Mouse (Mus musculus) embryonic facial prominence, embryonic 15.5 days (tissue): ENCODE data around the gene Gtf2h2. TPM values are rescaled to one million over a fixed set of nuclear protein-coding genes. Genes with fewer than 3 reads are reported as not detected.
A peak's percentile ranks its signal among the peaks of the same experiment; 100 is the strongest.
"Not testable (repeated sequence)": the region's sequence is repeated elsewhere in the genome, so short reads cannot be mapped to it uniquely, and the experiment has no call there.

Experiments used
- ATAC-seq: fragments of 200-750 bp; cut with Nextera tagmentation; 2 replicates; pipeline ENCODE4 v1.8.0; 2017; ENCODE audit warnings: low read depth, moderate TSS enrichment; ENCODE audit not compliant: insufficient number of reproducible peaks, low FRiP score, low TSS enrichment
- H3K27ac ChIP-seq: fragments of 300-500 bp; sonication (generic); replicated peaks from 2 replicates; pipeline ENCODE4 v1.5.1; 2015; ENCODE audit warnings: mild to moderate bottlenecking, inconsistent platforms
- H3K27me3 ChIP-seq: fragments of 300-500 bp; sonication (generic); 2 replicates; pipeline ENCODE4 v1.6.1; 2015; ENCODE audit warnings: inconsistent platforms
- H3K36me3 ChIP-seq: fragments of 300-500 bp; sonication (generic); 2 replicates; pipeline ENCODE4 v1.6.1; 2015; ENCODE audit warnings: mild to moderate bottlenecking, inconsistent platforms
- H3K4me1 ChIP-seq: fragments of 300-500 bp; sonication (generic); 2 replicates; pipeline ENCODE4 v1.6.1; 2015; ENCODE audit warnings: inconsistent platforms
- H3K4me2 ChIP-seq: fragments of 300-500 bp; sonication (generic); replicated peaks from 2 replicates; pipeline ENCODE4 v1.6.1; 2015; ENCODE audit warnings: mild to moderate bottlenecking, inconsistent platforms
- H3K4me3 ChIP-seq: fragments of 300-500 bp; sonication (generic); replicated peaks from 2 replicates; pipeline ENCODE4 v1.5.1; 2015; ENCODE audit warnings: mild to moderate bottlenecking, inconsistent platforms
- H3K9ac ChIP-seq: fragments of 300-500 bp; sonication (generic); 2 replicates; pipeline ENCODE4 v1.6.1; 2015; ENCODE audit warnings: inconsistent platforms
- H3K9me3 ChIP-seq: fragments of 300-500 bp; sonication (generic); replicated peaks from 2 replicates; pipeline ENCODE4 v1.6.1; 2016; ENCODE audit warnings: inconsistent platforms
- WGBS: fragments of 180-500 bp; shearing (Covaris S2); methylation state at CpG from one replicate; pipeline ENCODE4 v1.1.7; 2015; 5-methylcytosine and 5-hydroxymethylcytosine counted together
- polyA plus RNA-seq: library from polyadenylated mRNA; unstranded; fragments of >200 nt; fragmentation: Nextera tagmentation; extraction: Ambion mirVana; gene quantifications from 2 replicates; pipeline ENCODE4 v1.2.1, GENCODE M21; 2015

The Gtf2h2 gene
- polyA plus RNA-seq, 1 experiment from 2014 or later = 63.3 TPM

- Histone ChIP-seq H3K9ac (no peak overlapping the region), H3K36me3 (no peaks in the 10 kb centered on the region), H3K4me2 (no peak overlapping the region), H3K27ac (peak overlapping the region; percentile 72), H3K27me3 (no peaks in the 10 kb centered on the region), H3K9me3 (no peaks in the 10 kb centered on the region), H3K4me1 (peaks cover 9% of the 10 kb centered on the region), H3K4me3 (no peak overlapping the region)
- ATAC-seq = peak; percentile 51; the same call in 1 of the 2 replicates
- 28% methylated on average over 12 of the region's 12 CpGs for WGBS
Observed at GRCm38 (mm10) chr13:100516213-100517105, 24.1 kb upstream of the Gtf2h2 start.

DNA sequence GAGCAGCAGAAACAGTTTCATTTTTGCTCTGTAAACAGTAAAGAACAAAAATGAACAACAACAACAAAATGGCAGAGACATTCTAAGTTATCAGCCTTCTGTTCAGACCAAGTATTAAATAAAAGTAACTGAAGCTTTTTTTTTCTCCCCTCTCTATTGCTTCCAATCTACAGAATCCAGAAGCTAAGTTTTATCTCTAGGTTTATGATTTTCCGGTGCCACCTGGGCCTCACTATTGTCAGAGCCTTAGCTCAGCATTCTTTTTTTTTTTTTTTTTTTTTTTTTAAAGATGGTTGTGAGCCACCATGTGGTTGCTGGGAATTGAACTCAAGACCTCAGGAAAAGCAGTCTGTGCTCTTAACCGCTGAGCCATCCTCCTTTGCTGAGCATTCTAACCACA, 20.4 kb upstream of the Gtf2h2 start:
- Histone ChIP-seq H3K4me2 (no peak overlapping the region), H3K4me1 (peaks cover 9% of the 10 kb centered on the region), H3K27ac (no peak overlapping the region), H3K9ac (no peak overlapping the region), H3K4me3 (no peak overlapping the region), H3K9me3 (no peaks in the 10 kb centered on the region), H3K36me3 (no peaks in the 10 kb centered on the region), H3K27me3 (no peaks in the 10 kb centered on the region)
- ATAC-seq = no peak
- 79% methylated on average over 2 of the region's 2 CpGs for WGBS

- no peak for ATAC-seq
- no peak overlapping the region for H3K27ac ChIP-seq
- H3K27me3 ChIP-seq = no peaks in the 10 kb centered on the region
- WGBS = 71% methylated on average over 4 of the region's 4 CpGs
- H3K9me3 ChIP-seq = no peaks in the 10 kb centered on the region
- no peak overlapping the region for H3K9ac ChIP-seq
- no peaks in the 10 kb centered on the region for H3K36me3 ChIP-seq
- H3K4me3 ChIP-seq = no peak overlapping the region
- no peak overlapping the region for H3K4me2 ChIP-seq
- H3K4me1 ChIP-seq = peaks cover 8% of the 10 kb centered on the region
Observed at GRCm38 (mm10) chr13:100511860-100512364, 19.5 kb upstream of the Gtf2h2 start.

- WGBS = 67% methylated on average over 7 of the region's 7 CpGs
- no peak overlapping the region for H3K27ac ChIP-seq
Observed at GRCm38 (mm10) chr13:100511146-100511859, 18.9 kb upstream of the Gtf2h2 start.

DNA sequence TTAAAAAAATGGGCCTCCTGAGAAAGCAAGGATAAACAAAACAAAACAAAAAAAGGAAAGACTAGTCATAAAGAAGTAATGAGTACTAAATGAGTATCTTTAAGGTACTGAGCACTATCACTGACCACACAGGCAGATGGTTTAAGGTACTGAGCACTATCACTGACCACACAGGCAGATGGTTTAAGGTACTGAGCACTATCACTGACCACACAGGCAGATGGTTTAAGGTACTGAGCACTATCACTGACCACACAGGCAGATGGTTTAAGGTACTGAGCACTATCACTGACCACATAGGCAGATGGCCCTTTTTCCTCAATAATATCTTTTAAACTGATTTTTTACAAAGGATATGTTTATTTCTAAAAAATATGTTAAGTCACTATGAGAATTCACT, 7.2 kb upstream of the Gtf2h2 start:
- not testable (repeated sequence) for H3K4me3 ChIP-seq, ATAC-seq, H3K4me2 ChIP-seq

More at GRCm38 (mm10) chr13:100511146-100511859, 18.9 kb upstream of the Gtf2h2 start:
- Histone ChIP-seq H3K4me1 (peaks cover 2% of the 10 kb centered on the region; the same call in 1 of the 2 replicates), H3K9me3 (no peaks in the 10 kb centered on the region), H3K27me3 (no peaks in the 10 kb centered on the region), H3K9ac (0 out of 2 replicates have a peak overlapping the region, but pooled peaks have one; percentile 4), H3K4me3 (no peak overlapping the region), H3K4me2 (no peak overlapping the region), H3K36me3 (no peaks in the 10 kb centered on the region)
- ATAC-seq = no peak

DNA sequence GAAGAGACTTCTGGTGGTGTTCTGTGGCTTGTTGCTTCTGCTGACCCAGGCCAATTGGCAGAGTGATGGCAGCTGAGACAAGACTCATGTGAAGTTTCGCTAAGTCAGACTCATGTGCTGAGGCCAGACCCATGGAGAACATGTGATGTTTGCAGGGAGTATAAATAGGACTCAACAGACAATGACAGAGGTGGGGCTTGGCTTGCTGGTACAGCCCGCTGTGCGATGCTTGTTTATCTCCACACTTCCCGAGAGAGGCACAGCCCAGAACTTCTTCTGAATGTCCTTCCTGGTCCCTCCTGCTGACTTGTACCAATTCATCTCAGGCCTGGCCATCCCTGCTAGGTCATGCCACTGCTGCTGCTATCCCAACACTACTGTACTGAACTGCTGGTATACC, 3.0 kb upstream of the Gtf2h2 start:
- no peaks in the 10 kb centered on the region for H3K9me3 ChIP-seq
- H3K36me3 ChIP-seq = no peaks in the 10 kb centered on the region
- H3K4me3 ChIP-seq = no peak overlapping the region
- H3K9ac ChIP-seq = no peak overlapping the region
- H3K4me2 ChIP-seq = no peak overlapping the region
- no peaks in the 10 kb centered on the region for H3K27me3 ChIP-seq
- H3K27ac ChIP-seq = no peak overlapping the region
- no peak for ATAC-seq
- WGBS = 79% methylated on average over 4 of the region's 4 CpGs
- H3K4me1 ChIP-seq = peaks cover 9% of the 10 kb centered on the region; the same call in 1 of the 2 replicates

More for the DNA sequence above, 7.2 kb upstream of the Gtf2h2 start:
- not testable (repeated sequence) for H3K9ac ChIP-seq, H3K9me3 ChIP-seq, H3K4me1 ChIP-seq, H3K36me3 ChIP-seq, H3K27me3 ChIP-seq, H3K27ac ChIP-seq

DNA sequence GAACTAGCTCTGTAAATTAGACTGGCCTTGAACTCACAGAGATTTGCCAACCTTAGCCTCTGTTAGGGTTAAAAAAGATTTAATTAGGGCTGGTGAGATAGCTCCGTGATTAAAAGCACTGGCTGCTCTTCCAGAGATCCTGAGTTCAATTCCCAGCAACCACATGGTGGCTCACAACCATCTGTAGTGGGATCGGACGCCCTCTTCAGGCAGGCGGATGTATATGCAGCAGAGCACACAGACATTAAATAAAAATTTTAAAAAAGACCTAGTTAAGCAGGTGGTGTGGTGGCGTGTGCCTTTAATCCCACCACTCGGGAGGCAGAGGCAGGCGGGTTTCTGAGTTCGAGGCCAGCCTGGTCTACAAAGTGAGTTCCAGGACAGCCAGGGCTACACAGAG, 2.0 kb upstream of the Gtf2h2 start:
- not testable (repeated sequence) for H3K27me3 ChIP-seq, H3K4me3 ChIP-seq, H3K9ac ChIP-seq, H3K9me3 ChIP-seq, H3K36me3 ChIP-seq, H3K4me1 ChIP-seq, ATAC-seq, H3K27ac ChIP-seq, H3K4me2 ChIP-seq
- WGBS = 60% methylated on average over 8 of the region's 8 CpGs

DNA sequence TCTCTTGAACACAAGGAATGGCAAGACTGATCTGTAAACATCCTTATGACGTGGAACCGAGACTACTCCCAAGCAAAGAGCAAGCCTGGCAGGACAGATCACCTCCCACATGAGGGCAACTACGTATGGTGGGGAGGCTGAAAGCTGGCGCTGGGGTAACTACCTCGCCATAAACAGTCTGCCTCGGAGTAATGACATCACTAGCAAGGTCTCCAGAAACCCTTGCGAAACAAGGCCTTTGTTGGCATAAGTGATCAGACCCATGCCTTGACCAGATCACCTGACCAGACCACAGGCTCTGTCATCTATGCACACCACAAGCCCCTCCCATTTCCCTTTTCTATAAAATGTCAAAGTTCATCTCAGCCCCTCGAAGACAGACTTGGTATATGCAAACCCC, 934 bp upstream of the Gtf2h2 start:
- Histone ChIP-seq H3K36me3 (peaks cover 2% of the 10 kb centered on the region), H3K9me3 (no peaks in the 10 kb centered on the region), H3K4me3 (no peak overlapping the region), H3K27ac (no peak overlapping the region), H3K9ac (no peak overlapping the region), H3K4me1 (peaks cover 9% of the 10 kb centered on the region; the same call in 1 of the 2 replicates), H3K27me3 (no peaks in the 10 kb centered on the region), H3K4me2 (no peak overlapping the region)
- no peak for ATAC-seq
- WGBS = 65% methylated on average over 8 of the region's 8 CpGs

- peaks cover 9% of the 10 kb centered on the region; the same call in 1 of the 2 replicates for H3K4me1 ChIP-seq
- WGBS = 16% methylated on average over 6 of the region's 6 CpGs
- H3K4me2 ChIP-seq = peak overlapping the region; percentile 68
- H3K27me3 ChIP-seq = no peaks in the 10 kb centered on the region
- H3K36me3 ChIP-seq = peaks cover 18% of the 10 kb centered on the region
- H3K27ac ChIP-seq = peak overlapping the region; percentile 85; the same call in 1 of the 2 replicates
- H3K4me3 ChIP-seq = peak overlapping the region; percentile 92
- peak overlapping the region; percentile 93 for H3K9ac ChIP-seq
- no peak for ATAC-seq
- H3K9me3 ChIP-seq = no peaks in the 10 kb centered on the region
Observed at GRCm38 (mm10) chr13:100491623-100492022, 756 bp downstream of the Gtf2h2 start.

DNA sequence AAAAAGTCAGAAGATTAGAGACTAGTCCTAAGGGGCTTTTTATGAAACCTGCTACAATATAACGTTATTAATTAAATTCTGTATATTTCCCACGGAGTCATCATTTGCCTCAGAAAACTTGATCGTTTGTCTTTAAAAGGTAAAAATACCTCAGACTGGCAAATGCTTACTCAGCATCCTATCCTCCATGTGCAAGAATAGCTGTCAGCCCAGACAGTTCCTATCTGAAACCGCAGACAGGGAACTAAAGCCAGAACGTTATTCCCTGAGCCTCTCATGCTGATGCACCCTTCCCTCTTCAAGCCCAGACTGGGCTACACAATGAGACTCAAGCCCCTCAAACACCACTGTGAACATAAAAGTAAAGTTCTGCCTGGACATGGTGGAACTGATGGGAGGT, 2.0 kb downstream of the Gtf2h2 start:
- H3K27me3 ChIP-seq = no peaks in the 10 kb centered on the region
- H3K4me1 ChIP-seq = peaks cover 9% of the 10 kb centered on the region; the same call in 1 of the 2 replicates
- H3K4me3 ChIP-seq = no peak overlapping the region
- H3K9ac ChIP-seq = no peak overlapping the region
- no peak for ATAC-seq
- H3K9me3 ChIP-seq = no peaks in the 10 kb centered on the region
- H3K4me2 ChIP-seq = no peak overlapping the region
- 86% methylated on average over 5 of the region's 5 CpGs for WGBS
- H3K36me3 ChIP-seq = peaks cover 21% of the 10 kb centered on the region
- H3K27ac ChIP-seq = no peak overlapping the region

- Histone ChIP-seq H3K36me3 (peaks cover 52% of the 10 kb centered on the region), H3K4me2 (no peak overlapping the region), H3K4me1 (no peaks in the 10 kb centered on the region), H3K27me3 (no peaks in the 10 kb centered on the region), H3K9me3 (no peaks in the 10 kb centered on the region), H3K4me3 (no peak overlapping the region), H3K27ac (no peak overlapping the region), H3K9ac (no peak overlapping the region)
- 91% methylated on average over 7 of the region's 7 CpGs for WGBS
- no peak for ATAC-seq
Observed at GRCm38 (mm10) chr13:100483610-100484009, 8.8 kb downstream of the Gtf2h2 start.
